Mouse (Mus musculus) embryonic facial prominence, embryonic 13.5 days (tissue): ENCODE data around the gene Stat2. TPM values are rescaled to one million over a fixed set of nuclear protein-coding genes. Genes with fewer than 3 reads are reported as not detected.
"Not testable (repeated sequence)": the region's sequence is repeated elsewhere in the genome, so short reads cannot be mapped to it uniquely, and the experiment has no call there.

ENCODE experiments used
- ATAC-seq: fragments of 200-750 bp; cut with Nextera tagmentation; 2 replicates; pipeline ENCODE4 v1.8.0; 2017; ENCODE audit warnings: low read depth; ENCODE audit not compliant: insufficient number of reproducible peaks, insufficient read depth, low FRiP score, low TSS enrichment
- H3K27ac ChIP-seq: fragments of 300-500 bp; sonication (generic); 2 replicates; pipeline ENCODE4 v1.5.1; 2015; ENCODE audit warnings: moderate library complexity, mild to moderate bottlenecking, inconsistent platforms
- H3K27me3 ChIP-seq: fragments of 300-500 bp; sonication (generic); 2 replicates; pipeline ENCODE4 v1.6.1; 2015; ENCODE audit warnings: mild to moderate bottlenecking, inconsistent platforms
- H3K36me3 ChIP-seq: fragments of 300-500 bp; sonication (generic); 2 replicates; pipeline ENCODE4 v1.6.1; 2015; ENCODE audit warnings: mild to moderate bottlenecking, inconsistent platforms
- H3K4me1 ChIP-seq: fragments of 300-500 bp; sonication (generic); 2 replicates; pipeline ENCODE4 v1.6.1; 2015; ENCODE audit warnings: inconsistent platforms
- H3K4me2 ChIP-seq: fragments of 300-500 bp; sonication (generic); 2 replicates; pipeline ENCODE4 v1.6.1; 2015; ENCODE audit warnings: moderate library complexity, mild to moderate bottlenecking, inconsistent platforms
- H3K4me3 ChIP-seq: fragments of 300-500 bp; sonication (generic); 2 replicates; pipeline ENCODE4 v1.5.1; 2015; ENCODE audit warnings: mild to moderate bottlenecking, inconsistent platforms
- H3K9ac ChIP-seq: fragments of 300-500 bp; sonication (generic); 2 replicates; pipeline ENCODE4 v1.6.1; 2015; ENCODE audit warnings: mild to moderate bottlenecking, inconsistent platforms
- H3K9me3 ChIP-seq: fragments of 300-500 bp; sonication (generic); 2 replicates; pipeline ENCODE4 v1.6.1; 2016; ENCODE audit warnings: inconsistent platforms
- WGBS: fragments of 180-500 bp; shearing (Covaris S2); methylation state at CpG from one replicate; pipeline ENCODE4 v1.1.7; 2015; ENCODE audit warnings: mixed read lengths; 5-methylcytosine and 5-hydroxymethylcytosine counted together
- polyA plus RNA-seq: library from polyadenylated mRNA; unstranded; fragments of >200 nt; fragmentation: Nextera tagmentation; extraction: Ambion mirVana; gene quantifications from 2 replicates; pipeline ENCODE4 v1.2.1, GENCODE M21; 2015

Stat2 gene
- polyA plus RNA-seq, 1 experiment from 2014 or later = 19.0 TPM

GRCm38 (mm10) chr10:128332358-128333249 lies 62.2 kb downstream of the Stat2 start:
- 79% methylated on average over 6 of the region's 6 CpGs for WGBS
- H3K4me2 ChIP-seq, H3K9ac ChIP-seq, H3K27ac ChIP-seq, H3K9me3 ChIP-seq, H3K4me3 ChIP-seq, ATAC-seq, H3K4me1 ChIP-seq, H3K27me3 ChIP-seq: not testable (repeated sequence)
- peaks cover 17% of the 10 kb centered on the region for H3K36me3 ChIP-seq

DNA sequence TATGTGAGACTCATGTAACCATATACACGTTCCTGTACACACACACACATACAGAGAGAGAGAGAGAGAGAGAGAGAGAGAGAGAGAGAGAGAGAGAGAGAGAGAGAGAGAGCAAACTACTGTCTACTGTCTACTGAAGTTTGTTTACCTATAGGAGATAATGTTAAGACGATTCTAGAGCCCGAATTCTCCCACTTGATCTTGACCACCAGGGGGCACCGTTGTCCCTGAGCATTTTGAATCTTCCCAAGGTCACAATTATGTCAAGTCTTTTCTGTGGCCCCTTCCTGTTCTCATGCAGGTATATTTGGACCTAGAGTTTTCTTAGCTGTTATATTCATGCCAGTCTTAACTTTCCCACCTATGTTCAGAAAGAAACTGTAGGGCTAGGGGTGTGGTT lies 65.2 kb downstream of the Stat2 start:
- Histone ChIP-seq H3K27me3 (no peaks in the 10 kb centered on the region), H3K4me1 (peaks cover 25% of the 10 kb centered on the region), H3K36me3 (0 out of 2 replicates have a peak, but pooled peaks cover 3% of the 10 kb centered on the region), H3K4me2 (no peak overlapping the region), H3K4me3 (no peak overlapping the region), H3K9ac (no peak overlapping the region), H3K9me3 (no peaks in the 10 kb centered on the region), H3K27ac (no peak overlapping the region)
- no peak for ATAC-seq
- WGBS = 5% methylated on average over 4 of the region's 4 CpGs

GRCm38 (mm10) chr10:128336195-128336594 lies 65.8 kb downstream of the Stat2 start:
- ATAC-seq = no peak
- Histone ChIP-seq H3K36me3 (peaks cover 3% of the 10 kb centered on the region; the same call in 1 of the 2 replicates), H3K4me1 (peaks cover 25% of the 10 kb centered on the region), H3K4me3 (no peak overlapping the region), H3K9ac (no peak overlapping the region), H3K27me3 (no peaks in the 10 kb centered on the region), H3K9me3 (no peaks in the 10 kb centered on the region), H3K27ac (no peak overlapping the region), H3K4me2 (no peak overlapping the region)
- 97% methylated on average over 3 of the region's 3 CpGs for WGBS

DNA sequence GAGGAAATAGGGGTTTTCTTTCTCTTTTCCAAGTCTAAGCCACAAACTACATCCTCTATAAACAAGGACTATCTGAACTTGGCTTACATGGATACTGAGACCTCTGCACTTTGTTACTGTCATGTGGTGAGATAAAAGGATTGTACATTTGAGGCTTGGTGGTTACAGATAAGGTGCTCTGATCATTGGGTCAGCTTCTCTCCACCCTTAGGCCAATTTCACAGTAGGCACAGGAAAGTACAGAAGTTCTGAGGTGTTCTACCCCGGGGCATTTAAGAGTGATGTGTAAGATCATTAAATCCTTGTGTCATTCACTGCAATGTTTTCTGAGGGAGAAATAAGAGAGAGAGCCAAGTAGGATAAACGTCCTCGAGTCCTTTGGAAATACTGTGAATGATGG lies 66.2 kb downstream of the Stat2 start:
- H3K27ac ChIP-seq = no peak overlapping the region; the same call in 1 of the 2 replicates

GRCm38 (mm10) chr10:128337306-128338181 lies 67.2 kb downstream of the Stat2 start, which contains the start of gene Cs:
TSS of gene Cs (plus strand) at chr10:128337734.
- Histone ChIP-seq H3K4me1 (peaks cover 25% of the 10 kb centered on the region), H3K9me3 (no peaks in the 10 kb centered on the region), H3K9ac (peak within 1 kb of the TSS; percentile 98), H3K36me3 (peaks cover 3% of the 10 kb centered on the region; the same call in 1 of the 2 replicates), H3K27ac (peak within 1 kb of the TSS; percentile 94), H3K4me2 (peak within 1 kb of the TSS; percentile 91), H3K4me3 (peak within 1 kb of the TSS; percentile 99), H3K27me3 (no peaks in the 10 kb centered on the region)
- ATAC-seq = peak; percentile 98
- WGBS = under 1% methylated on average over 60 of the region's 61 CpGs

More for the DNA sequence above, 66.2 kb downstream of the Stat2 start:
- Histone ChIP-seq H3K4me2 (peak overlapping the region; percentile 91), H3K36me3 (peaks cover 3% of the 10 kb centered on the region; the same call in 1 of the 2 replicates), H3K4me1 (peaks cover 25% of the 10 kb centered on the region), H3K27me3 (no peaks in the 10 kb centered on the region), H3K9ac (peak overlapping the region; percentile 98), H3K9me3 (no peaks in the 10 kb centered on the region), H3K4me3 (peak overlapping the region; percentile 99)
- WGBS = 83% methylated on average over 3 of the region's 3 CpGs
- ATAC-seq = no peak

- no peaks in the 10 kb centered on the region for H3K27me3 ChIP-seq
- no peaks in the 10 kb centered on the region for H3K9me3 ChIP-seq
- peaks cover 25% of the 10 kb centered on the region for H3K4me1 ChIP-seq
- 19% methylated on average over 5 of the region's 5 CpGs for WGBS
- peak overlapping the region; percentile 91 for H3K4me2 ChIP-seq
- H3K27ac ChIP-seq = peak overlapping the region; percentile 94
- H3K4me3 ChIP-seq = peak overlapping the region; percentile 99
- ATAC-seq = no peak
- H3K36me3 ChIP-seq = peaks cover 3% of the 10 kb centered on the region; the same call in 1 of the 2 replicates
- H3K9ac ChIP-seq = peak overlapping the region; percentile 98
Measured at GRCm38 (mm10) chr10:128338415-128338814, 68.1 kb downstream of the Stat2 start.

DNA sequence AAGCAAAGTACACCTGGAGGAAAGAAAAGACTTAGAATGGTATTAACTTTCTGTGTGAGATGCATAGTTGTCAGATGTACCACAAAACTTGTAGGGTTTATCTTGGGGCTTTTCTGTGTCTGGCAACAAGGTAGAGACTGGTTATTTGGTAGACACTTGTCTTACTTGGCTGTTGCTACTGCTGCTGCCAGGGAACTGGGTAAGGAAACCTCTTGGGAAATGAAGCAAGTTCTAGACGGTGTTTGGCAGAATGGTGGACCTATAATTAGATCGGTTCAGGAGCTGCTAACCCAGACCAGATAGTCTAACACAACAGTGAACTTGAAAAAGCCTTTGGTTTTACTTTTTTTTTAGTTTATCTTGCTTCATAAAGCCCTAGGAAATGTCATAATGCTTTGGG lies 68.6 kb downstream of the Stat2 start:
- no peak overlapping the region for H3K27ac ChIP-seq
- no peak for ATAC-seq
- WGBS = 58% methylated on average over 2 of the region's 2 CpGs
- no peaks in the 10 kb centered on the region for H3K27me3 ChIP-seq
- no peaks in the 10 kb centered on the region for H3K9me3 ChIP-seq
- peaks cover 25% of the 10 kb centered on the region for H3K4me1 ChIP-seq
- H3K4me2 ChIP-seq = peak overlapping the region; percentile 91
- peak overlapping the region; percentile 99 for H3K4me3 ChIP-seq
- H3K36me3 ChIP-seq = peaks cover 3% of the 10 kb centered on the region; the same call in 1 of the 2 replicates
- peak overlapping the region; percentile 98; the same call in 1 of the 2 replicates for H3K9ac ChIP-seq

DNA sequence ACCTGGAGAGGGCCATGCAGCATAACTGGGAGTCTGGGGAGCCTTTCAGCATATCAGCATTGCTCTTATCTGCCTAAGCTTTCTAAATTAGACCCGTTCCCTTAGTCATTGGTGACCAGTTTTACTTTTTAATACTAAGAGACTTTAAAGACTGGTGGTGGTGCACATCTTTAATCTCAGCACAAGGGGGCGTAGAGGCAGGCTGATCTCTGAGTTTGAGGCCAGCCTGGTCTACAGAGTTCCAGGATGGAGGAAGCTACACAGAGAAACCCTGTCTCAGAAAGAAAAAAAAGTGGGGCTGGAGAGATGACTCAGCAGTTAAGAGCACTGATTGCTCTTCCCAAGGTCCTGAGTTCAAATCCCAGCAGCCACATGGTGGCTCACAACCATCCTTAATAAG lies 69.9 kb downstream of the Stat2 start:
- peaks cover 3% of the 10 kb centered on the region; the same call in 1 of the 2 replicates for H3K36me3 ChIP-seq
- H3K4me1 ChIP-seq = peaks cover 34% of the 10 kb centered on the region
- H3K27ac ChIP-seq = no peak overlapping the region
- no peak overlapping the region for H3K9ac ChIP-seq
- no peaks in the 10 kb centered on the region for H3K27me3 ChIP-seq
- H3K4me3 ChIP-seq = no peak overlapping the region
- H3K9me3 ChIP-seq = no peaks in the 10 kb centered on the region
- 94% methylated on average over 2 of the region's 2 CpGs for WGBS
- no peak for ATAC-seq
- H3K4me2 ChIP-seq = no peak overlapping the region

Other genes starting within 250 kb of the Stat2 start
- 789 and 900 TPM in 2 replicates for gene Naca, start 235.0 kb upstream of the Stat2 start, polyA plus RNA-seq
- gene Ptges3, start 211.6 kb upstream of the Stat2 start, polyA plus RNA-seq = 537 and 556 TPM in 2 replicates
- gene Atp5b, start 187.3 kb upstream of the Stat2 start, polyA plus RNA-seq = 1,953 and 2,050 TPM in 2 replicates
- 10.9 and 11.4 TPM in 2 replicates for gene Baz2a, start 179.0 kb upstream of the Stat2 start, polyA plus RNA-seq
- gene Rbms2, start 90.3 kb upstream of the Stat2 start, polyA plus RNA-seq = 39.7 and 42.2 TPM in 2 replicates
- 2.2 TPM in 2 replicates for gene Gls2, start 76.1 kb upstream of the Stat2 start, polyA plus RNA-seq
- gene Spryd4, start 58.8 kb upstream of the Stat2 start, polyA plus RNA-seq = 31.6 and 32.3 TPM in 2 replicates
- 0.14 and 0.51 TPM in 2 replicates for gene Mip, start 44.7 kb upstream of the Stat2 start, polyA plus RNA-seq
- 65.4 and 79.4 TPM in 2 replicates for gene Timeless, start 38.5 kb upstream of the Stat2 start, polyA plus RNA-seq
- 0.58 and 0.62 TPM in 2 replicates for gene Apon, start 16.5 kb upstream of the Stat2 start, polyA plus RNA-seq
- gene Apof, start 1.9 kb upstream of the Stat2 start, polyA plus RNA-seq = 2.0 TPM in 1 of 2 replicates, not detected in the other
- 0.23 and 0.25 TPM in 2 replicates for gene Il23a, start 28.2 kb downstream of the Stat2 start, polyA plus RNA-seq
- 31.8 and 32.3 TPM in 2 replicates for gene Pan2, start 32.8 kb downstream of the Stat2 start, polyA plus RNA-seq
- gene Cnpy2, start 51.9 kb downstream of the Stat2 start, polyA plus RNA-seq = 349 and 362 TPM in 2 replicates
- 160 and 179 TPM in 2 replicates for gene Cs, start 67.2 kb downstream of the Stat2 start, polyA plus RNA-seq
- gene Coq10a, start 98.4 kb downstream of the Stat2 start, polyA plus RNA-seq = 13.1 and 16.2 TPM in 2 replicates
- gene Ankrd52, start 106.6 kb downstream of the Stat2 start, polyA plus RNA-seq = 15.0 and 16.0 TPM in 2 replicates
- 0.20 and 0.92 TPM in 2 replicates for gene Slc39a5, start 130.7 kb downstream of the Stat2 start, polyA plus RNA-seq
- gene Nabp2, start 140.9 kb downstream of the Stat2 start, polyA plus RNA-seq = 72.3 and 73.0 TPM in 2 replicates
- 45.4 and 46.7 TPM in 2 replicates for gene Rnf41, start 141.1 kb downstream of the Stat2 start, polyA plus RNA-seq
- 111 and 119 TPM in 2 replicates for gene Smarcc2, start 188.7 kb downstream of the Stat2 start, polyA plus RNA-seq
- gene Myl6, start 223.6 kb downstream of the Stat2 start, polyA plus RNA-seq = 961 and 1,001 TPM in 2 replicates
- 2.8 and 4.0 TPM in 2 replicates for gene Myl6b, start 228.1 kb downstream of the Stat2 start, polyA plus RNA-seq